Mouse (Mus musculus) ES-E14 (cell line): ENCODE measurements around the gene Tufm.

ENCODE experiments used
- HCFC1 ChIP-seq: IDR thresholded peaks from 2 replicates; pipeline ENCODE4 v1.6.1; 2012; ENCODE audit warnings: low read length, inconsistent platforms, borderline replicate concordance; ENCODE audit not compliant: insufficient read depth
- MAFK ChIP-seq: IDR thresholded peaks from 2 replicates; pipeline ENCODE4 v1.6.1; 2014; ENCODE audit warnings: mild to moderate bottlenecking, low read depth, low read length, inconsistent platforms; ENCODE audit not compliant: insufficient read depth
- ZC3H11A ChIP-seq: IDR thresholded peaks from 2 replicates; pipeline ENCODE4 v1.6.1; 2012; ENCODE audit warnings: low read depth, mild to moderate bottlenecking, inconsistent platforms, low read length, borderline replicate concordance

DNA sequence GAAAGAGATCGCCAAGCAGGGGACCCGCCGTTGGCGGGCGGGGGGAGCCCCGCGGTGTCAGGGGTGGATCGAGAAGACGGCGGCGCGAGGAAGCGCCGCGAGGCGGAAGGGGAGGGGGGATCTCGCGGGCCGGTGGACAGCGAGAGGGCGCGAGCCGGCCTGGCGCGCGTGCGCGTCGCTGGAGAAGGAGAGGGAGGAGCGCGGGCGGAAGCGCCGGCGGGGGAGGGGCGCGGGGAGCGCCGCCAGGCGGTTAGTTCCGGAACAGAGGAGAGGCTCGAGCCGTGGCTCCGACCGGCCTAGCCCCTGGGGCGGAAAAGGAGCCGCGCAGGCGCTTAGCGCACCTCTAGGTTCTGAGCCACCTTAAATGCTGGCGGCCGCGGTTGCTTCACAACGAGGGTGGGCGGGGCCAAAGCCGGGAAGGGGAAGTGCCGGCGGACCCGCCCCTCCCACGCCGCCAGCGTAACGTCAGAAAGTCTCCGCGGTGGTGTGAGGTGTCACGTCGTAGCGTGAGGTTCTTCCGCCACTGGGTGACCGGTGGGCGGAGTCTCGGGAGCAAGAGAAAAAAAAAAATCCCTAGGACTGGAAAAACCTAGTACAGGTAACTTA, 16.2 kb downstream of the Tufm start, which contains the start of gene Atxn2l:
- no peak for TF ChIP-seq MAFK
- no peak for TF ChIP-seq ZC3H11A
- TF ChIP-seq HCFC1: peak; percentile 63; the same call in 1 of the 2 replicates
